Mouse (Mus musculus) gastrocnemius, postnatal 4 days (tissue): Measurements from ENCODE around the gene Mvd. TPM values are rescaled to one million over a fixed set of nuclear protein-coding genes. Genes with fewer than 3 reads are reported as not detected.

Source experiments
- DNase-seq, 2 experiments: peaks; one replicate each; pipeline ENCODE4 v3.0.0; 2021 to 2022; ENCODE audit warnings: low spot score in 2 of 2, mixed read lengths in 2 of 2
- long read RNA-seq, 2 experiments: library from polyadenylated mRNA; stranded (forward); transcript quantifications; one replicate each; pipeline ENCODE4 v2.0.0; 2021
- total RNA-seq, 2 experiments: library from RNA; stranded (reverse); gene quantifications; 2 replicates each; pipeline ENCODE4 v1.2.3; 2021

Mvd gene
- total RNA-seq, result 10 to 100 TPM; 14.7 to 18.4 TPM
- long read RNA-seq, experiment 1, transcript Mvd-201 (10 exons, 1,756 nt), result major isoform, 31 of 38 reads
- long read RNA-seq, experiment 1, partial matches to known transcripts, result 3 of 38 reads
- long read RNA-seq, experiment 1, other reads (novel, unspliced or antisense), result 4 of 38 reads
- long read RNA-seq, experiment 2, transcript Mvd-201 (10 exons, 1,756 nt), result major isoform, 31 of 35 reads
- long read RNA-seq, experiment 2, partial matches to known transcripts, result 1 of 35 reads
- long read RNA-seq, experiment 2, other reads (novel, unspliced or antisense), result 3 of 35 reads

DNA sequence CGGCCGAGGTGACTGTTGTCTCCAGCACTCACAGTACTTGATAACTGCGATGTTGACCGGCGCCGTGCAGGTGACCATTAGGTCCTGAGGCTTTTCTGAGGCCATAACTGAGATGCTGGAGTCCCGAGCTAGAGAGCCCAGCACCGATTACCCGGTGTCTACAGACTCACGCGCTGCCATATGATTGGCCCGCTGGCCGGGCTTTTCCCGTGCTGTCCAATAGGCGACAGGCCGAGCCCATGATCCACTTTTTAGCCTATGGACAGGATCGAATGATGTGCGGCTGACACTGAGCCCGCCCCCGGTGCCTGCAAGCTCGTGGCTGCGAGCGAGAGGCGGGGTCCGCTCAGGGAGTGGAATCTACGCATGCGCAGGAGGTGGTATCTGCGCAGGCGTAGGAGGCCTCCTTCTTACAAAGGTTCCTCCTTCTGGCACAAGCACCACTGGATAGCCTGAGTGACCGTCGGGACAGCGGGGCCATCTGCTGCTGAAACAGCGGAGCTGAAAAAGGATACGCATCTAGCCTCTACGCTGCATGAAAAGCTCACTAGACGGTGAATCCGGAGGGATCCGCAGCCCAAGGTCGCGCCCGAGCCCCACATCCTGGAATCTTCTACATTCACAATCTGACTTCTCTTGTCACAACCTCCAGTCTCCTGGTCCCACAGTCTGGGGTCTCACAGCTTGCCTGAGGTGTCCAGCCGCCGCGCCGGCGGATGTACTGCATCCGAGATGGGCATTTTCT is at the start of gene Mvd:
TSS of gene Mvd (minus strand) at position 161 of the 745 bp plus-strand sequence.
- DNase-seq, result peak; percentile 97 to 99

DNA sequence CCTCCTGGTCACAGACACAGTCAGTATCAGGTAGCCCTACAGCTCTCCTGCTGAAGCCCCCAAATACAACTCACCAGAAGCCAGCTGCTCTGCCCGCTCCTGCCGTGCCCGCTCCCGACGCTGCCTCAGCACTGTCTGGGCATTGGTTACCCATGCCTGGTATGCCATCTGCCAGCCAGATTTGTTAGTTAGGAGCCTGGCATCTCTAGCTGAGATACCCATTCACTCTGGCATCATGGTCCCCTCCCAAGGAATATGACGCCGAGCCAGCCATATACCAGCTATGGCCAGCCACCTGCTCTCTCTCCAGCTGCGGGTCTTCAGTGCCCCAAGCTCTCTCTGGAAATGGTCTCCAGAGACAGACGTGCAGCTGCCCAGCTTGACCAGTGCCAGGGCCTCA is 45.2 kb upstream of the Mvd start:
- DNase-seq, result no peak

DNA sequence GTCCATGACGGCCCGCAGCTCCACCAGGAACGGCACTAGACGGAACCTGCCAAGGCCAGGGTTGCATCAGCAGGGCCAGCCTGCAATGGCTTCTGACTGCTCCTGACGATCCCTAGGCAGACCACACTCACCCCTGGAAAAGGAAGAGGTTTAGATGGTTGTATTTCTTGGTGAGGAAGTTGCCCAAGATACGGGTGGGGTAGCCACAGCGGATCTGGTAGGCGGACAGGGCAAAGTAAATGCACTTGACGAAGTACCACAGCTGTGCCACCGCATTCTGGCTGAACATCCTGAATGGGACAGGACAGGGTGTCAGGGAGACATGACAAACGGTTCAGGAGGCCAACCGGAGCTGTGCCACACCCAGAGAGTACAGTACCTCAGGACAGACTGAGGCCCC is 41.6 kb upstream of the Mvd start:
- no peak for DNase-seq

DNA sequence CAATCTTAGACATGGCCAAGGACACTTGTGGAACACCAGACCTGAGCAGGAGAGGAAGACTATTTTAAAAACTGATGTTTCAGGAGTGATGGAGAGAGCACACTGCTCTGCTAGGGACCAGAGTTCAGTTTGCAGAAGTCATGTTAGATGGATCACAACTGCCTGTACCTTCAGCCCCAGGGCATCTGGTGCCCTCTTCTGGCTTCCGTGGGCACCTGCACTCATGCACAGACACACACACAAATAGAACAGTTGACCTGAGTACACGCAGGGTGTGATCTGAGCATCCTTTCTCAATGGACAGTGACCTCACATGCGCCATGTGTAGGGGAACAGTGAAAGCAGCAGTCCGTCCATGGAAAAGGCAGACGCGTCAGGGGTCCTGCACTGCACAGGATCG is 40.7 kb upstream of the Mvd start:
- DNase-seq, result no peak

DNA sequence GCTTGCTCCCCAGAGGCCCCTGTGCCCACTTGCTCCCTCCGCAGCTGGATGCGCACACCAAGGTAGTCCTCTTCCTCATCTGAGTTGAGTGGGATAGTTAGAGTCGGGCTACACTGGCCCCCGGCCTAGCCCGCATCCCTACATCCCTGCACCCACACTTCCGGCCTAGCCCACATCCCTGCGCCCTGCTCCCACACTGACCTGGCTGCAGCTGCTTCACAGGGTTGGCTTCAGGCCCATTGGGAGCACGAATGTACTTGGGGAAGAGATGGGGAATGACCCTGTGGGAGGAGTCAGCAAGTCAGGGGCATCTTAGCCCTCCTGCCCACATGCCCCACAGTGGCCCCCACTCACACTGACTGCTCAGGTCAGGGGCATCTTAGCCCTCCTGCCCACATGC is 39.2 kb upstream of the Mvd start:
- DNase-seq, result no peak

DNA sequence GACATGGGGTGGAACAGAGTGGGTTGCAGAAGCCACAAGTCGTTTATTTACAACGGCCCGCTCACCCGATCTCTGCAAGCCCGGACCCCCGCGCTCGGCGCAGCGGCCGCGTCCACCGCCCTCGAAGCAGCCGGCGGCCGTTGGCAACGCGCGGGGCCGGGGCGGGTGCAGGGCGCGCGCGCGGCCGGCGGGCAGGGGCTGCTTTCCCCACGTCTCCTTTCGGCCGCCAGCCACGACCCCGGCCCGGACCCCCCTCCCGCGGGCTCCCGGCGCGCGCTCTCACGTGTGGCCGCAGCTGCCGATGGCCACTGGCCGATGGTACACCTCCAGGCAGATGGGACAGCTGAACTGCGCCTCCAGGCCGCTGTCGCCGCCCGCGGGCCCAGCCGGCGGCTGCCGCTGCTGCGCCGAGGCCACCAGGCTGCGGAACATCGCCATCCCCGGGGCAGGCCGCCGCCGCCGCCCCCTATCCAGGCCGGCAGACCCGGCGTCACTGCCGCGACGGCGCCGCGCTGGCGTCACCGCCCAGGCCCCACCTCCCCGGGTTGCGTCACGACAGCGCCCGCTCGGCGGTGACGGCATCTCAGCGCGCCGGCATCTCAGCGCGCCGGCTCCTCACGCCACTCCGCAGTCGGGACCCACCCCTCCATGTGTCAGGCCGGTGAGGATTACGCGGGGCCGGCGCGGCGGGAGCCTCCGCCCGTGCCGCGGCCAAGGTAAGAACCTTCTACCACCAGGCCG is 32.5 kb upstream of the Mvd start, which contains the start of the genes Rnf166 and Ctu2:
TSS of gene Rnf166 (minus strand) at position 485 of the 741 bp plus-strand sequence.
TSS of gene Ctu2 (plus strand) at position 564 of the 741 bp plus-strand sequence.
- peak; percentile 92 to 93 for DNase-seq

DNA sequence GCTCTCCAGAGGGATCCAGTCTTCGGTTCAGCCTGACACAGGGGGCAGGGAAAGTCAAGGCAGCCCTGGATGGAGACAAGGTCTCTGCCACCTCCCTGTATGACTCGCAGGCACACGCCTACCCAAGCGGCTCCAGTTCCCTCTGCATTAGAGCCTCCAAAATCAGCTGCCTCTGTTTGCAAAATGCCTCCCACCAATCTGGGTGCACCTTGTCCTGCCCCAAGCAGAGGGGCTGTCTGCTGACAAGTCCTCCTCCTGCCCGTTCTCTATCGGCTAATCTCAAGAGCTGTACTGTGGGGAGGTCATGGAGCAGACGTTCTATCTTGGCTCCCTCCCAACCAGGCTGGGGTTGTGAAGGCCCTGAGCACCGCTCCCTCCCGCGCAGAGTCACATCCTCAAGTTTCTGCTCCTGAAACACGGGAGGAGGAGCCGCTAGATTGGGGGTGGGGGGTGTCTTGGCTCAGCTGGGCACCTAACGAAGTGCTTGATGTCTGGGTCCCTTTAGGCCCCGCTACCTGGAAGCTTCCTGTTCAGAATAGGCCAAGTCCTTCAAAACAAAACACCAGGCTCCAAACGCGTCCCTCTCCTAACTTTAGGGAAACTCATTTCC is 31.8 kb upstream of the Mvd start:
- peak in 1 of 2 experiments; percentile 58 for DNase-seq

DNA sequence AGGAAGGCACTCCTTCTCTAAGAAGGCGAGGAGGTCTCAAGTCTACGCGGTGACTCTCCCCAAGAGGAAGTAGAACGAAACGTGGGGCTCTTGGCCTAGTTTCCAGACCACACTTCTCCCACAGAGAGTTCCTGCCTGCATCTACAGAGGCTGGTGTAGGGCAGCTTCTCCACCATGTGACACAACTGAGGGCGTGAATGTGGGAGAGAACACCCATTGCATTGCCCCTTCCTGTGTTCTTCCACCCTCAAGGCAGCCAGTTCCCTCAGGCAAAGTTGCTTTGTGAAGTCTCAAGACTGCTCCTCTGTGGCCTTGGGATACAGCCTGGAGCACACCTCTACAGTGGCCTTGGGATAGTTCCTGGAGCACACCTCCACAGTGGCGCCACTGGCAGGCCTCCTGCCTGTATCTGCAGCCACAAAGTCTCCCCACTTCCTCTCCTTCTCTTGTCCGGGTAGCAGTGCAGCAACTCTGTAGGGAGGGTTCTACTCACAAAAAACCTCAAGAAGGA is 30.7 kb upstream of the Mvd start:
- DNase-seq, result no peak

DNA sequence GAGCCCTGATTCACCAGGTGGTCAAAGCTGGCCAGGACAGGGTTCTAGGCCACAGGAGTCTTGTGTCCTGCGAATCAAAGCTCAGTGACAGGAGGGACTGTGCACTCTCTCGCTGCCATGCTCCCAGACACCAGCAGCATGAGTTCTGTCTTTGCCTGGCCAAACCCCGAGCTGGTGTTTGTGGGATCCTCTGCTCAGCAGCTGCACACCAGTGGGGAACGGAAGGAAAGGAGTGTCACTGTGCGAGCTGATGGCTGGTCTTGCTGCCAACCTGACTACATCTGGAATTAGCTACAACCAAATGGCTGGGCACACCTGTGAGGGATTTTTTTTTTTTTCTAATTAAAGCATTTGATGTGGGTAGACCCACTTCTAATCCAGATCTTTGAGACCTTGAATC is 27.5 kb upstream of the Mvd start:
- no peak for DNase-seq

DNA sequence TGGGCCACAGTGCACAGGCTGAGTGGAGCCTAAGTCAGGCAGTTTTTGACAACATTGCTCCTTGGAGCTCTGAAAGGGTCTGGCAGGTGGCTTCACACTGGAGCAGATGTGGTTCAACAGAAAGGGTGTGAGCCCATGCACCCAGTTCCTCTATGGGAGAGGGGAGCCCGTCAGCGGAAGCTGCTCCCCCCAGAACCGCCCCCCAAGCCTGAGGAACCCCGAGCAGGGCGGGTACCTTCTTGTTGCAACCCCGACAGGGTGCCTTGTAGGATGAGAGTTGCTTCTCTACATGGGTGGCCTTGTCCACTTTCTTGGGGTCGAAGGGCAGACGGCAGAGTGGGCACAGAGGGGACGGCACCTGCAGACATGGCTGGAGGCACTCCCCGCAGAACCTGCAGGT is 26.7 kb upstream of the Mvd start:
- DNase-seq, result no peak

DNA sequence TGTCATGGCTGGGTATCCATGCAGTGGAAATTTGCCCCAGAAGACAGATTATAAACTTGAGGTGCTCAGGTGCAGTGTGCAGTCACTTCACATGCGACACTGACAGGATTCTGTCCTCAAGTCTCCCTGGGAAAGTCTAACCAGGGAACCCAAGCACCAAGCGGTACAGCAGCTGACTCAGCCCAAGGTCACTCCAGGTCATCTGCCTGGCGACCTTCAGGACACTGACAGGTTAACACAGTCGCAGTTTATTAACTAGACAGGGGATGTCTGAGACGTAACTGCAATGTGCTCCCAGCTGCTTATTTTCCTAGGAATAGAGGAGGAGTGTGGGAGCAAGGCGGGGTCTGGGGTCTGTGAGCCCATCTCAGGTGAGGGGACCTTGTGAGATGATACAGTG is 26.2 kb upstream of the Mvd start:
- DNase-seq, result no peak

DNA sequence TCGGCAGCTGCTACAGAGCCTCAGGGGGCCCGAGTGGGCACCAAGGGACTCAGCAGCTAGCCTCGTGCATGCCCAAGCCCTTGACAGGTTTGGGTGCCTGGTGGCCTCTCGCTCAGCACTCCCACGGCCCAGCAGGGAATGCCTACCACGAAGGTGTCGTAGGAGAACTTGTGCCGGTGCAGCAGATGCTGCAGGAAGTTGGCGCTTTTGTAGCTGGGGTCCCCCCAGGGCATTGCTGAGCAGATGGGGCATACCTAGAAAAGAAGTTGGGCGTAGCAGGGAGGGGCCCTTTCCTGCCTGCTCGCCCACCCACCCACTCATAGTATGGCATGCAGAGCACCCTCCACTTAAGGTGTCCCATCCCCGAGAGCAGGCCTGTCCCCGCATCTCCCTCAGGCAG is 24.6 kb upstream of the Mvd start:
- DNase-seq, result no peak

DNA sequence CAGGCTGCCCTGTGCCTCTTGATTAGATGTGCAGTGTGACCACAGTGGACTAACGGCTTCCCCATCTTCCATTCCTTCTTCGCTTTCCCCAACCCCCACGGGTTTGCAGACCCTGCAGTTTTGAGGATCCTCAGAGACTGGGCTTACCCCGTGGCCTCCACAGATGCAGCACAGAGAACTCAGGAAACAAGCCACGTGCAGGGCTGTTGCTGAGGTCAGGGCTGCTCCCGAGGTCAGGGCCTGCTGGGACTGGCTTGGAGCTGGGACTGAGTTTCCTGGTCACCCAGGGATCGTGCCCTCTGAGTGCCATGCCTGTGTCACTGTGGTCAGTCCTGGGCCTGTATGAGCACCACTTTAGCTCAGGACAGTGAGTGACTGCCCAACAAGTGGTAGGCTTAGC is 21.8 kb upstream of the Mvd start:
- DNase-seq, result no peak

DNA sequence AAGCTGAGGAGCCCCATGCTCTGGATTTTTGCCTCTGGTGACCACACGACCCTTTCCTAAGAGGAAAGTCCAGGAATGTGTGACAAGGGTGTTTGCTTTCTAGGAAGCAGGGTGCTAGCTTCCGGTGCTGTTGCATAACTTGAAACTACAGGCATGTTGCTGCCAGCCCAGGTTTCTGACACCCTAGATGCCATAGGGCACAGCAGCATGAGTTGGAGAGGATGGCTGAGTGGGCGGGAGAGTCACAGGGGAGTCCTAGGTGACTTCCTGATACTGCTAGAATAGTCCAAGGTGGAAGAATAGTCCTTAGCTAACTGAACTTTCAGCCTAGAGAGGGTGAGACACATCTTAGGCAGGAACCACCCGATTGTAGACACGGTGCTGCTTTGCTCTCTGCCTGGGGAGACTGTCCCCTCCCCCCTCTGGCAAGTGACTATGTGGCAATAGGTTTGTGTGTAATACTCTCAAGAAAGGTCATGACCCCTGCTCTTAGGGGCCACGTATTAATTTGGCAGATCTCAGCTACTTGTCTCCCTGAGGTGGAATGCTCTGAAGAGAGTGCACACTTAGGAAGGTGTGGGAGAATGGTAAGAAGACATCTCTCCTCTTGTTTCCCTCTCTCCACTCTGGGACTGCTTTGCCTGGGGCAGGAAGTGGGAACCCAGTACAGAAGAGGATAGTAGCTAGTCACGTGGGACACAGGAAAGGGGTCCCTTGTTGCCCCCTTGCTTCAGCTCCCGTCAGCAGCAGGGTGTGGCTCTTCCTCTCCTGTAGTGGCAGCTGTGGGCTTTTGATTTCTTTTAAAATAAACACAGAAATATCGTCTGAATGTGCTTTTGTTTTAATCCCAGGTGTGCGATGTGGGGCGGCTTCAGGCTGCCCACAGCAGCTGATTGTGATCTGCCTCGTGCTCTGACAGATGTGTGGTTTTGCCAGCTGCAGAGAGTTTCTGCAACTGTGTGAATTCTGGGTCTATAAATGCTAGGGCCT is 20.7 kb upstream of the Mvd start:
- no peak for DNase-seq

DNA sequence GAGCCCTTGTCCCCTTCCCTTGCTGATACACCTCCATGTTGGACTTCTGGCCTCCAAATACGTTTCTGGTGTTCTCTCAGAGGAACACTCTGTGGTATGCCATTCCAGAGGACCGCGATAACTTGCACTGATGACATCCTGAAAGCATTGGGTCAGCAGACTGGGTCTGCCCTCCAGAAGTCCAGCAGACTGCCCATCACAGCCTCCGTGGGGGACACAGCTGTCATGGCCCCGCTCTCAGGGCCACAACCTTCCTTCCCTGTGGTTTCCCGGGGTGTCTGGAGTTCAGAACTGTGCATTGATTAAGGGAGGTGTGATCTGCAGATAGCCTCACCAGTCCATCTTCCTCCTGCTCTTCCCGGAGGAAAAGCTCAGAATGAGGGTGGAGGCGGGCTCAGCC is 19.3 kb upstream of the Mvd start:
- DNase-seq, result no peak

DNA sequence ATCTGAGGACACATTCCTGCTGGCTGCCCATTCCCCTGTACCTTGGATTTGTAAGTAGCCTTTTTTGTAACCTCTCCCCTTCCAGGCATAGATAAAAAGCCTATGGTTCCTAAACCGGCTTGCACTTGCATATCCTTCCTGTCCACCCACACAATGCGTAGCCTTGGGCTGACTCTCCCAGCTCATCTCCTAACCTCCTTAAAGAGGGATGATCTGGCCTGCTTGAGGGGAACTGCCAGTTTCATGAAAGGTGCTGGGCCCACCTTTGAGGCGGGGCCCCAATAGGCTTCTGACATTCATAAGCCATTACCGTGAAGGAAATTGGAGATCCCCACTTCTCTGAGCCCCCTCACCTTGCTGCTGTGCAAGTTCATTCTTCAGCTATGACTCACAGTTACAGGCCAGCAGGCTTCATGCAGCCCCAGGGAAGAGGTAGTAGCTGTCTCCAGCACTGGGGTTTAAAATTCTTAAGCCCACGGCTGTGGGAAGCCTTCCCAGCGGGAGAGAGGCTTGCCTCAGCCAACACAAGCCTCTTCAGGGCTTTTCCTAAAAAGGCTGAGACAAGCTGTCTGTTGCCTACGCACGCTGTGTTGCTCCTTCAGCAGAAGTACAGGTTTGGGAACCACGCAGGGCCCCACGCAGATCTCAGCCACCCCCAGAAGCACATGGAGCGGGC is 18.4 kb upstream of the Mvd start:
- DNase-seq, result no peak

DNA sequence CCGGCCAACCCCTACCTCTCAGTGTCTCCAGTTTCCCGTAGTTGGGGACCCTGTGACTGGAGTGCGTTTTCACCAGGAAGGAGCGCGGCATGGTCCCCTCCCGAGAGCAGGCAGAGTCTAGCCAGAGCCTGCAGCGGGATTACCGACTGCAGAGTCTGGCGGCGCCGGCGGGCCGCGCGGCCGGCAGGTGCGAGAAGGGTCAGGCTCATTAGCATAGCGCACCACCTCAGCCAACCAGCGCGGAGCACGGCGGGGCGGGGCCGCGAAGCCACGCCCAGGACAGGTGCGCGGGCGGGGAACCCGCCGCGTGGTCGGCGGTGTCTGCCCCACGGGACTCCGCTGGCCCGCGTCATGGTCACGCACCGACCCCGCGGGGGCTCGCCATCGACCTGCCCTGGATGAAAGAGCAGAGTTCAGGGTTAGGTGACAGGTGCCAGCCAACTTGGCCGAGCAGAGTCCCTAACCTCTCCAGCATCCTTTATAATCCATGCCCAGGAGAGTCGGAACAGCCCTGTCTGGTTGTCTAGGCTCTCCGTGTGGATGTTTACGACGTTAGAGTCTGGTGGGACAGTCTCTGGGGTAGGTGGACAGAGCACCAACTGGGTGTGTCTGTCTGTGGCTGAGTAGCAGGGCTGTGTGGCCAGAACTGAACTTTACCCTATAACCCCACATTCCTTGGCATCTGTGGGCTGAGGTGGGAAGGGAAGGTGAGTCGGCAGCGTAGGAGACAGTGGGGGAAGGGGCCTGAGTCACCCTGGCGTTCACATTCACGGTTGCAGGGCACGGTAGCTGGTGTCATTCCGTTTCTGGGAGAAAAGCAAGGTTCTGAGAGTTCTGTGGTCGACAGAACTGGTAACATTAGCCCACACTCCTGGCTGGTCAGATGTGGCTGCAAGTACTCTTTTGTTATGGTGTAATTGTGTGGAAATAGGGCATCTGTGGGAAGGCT is 17.6 kb upstream of the Mvd start, which contains the start of gene Snai3:
TSS of gene Snai3 (minus strand) at position 210 of the 949 bp plus-strand sequence.
- DNase-seq, result peak in 1 of 2 experiments; percentile 45

DNA sequence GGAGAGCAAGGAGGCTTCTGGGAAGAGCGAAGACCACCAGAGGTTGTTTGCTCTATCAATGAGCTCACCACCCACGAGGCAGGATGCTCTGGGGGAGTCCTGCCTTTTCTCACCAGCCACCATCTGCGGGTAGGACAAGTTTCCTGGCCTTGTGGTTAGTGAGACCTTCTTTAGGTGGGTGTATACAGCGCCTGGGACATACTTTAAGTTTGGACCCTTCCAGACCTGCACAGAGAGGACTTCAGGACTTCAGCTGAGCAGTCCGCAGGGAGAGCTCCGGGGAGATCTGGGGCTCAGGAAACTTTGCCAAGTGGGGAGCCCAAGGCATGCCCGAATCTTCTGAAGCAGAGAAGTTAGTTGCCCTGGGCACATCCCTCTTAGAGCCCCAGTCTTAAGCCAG is 16.8 kb upstream of the Mvd start:
- DNase-seq, result no peak
